Mouse (Mus musculus): ENCODE measurements around the gene Prx. TPM values are rescaled to one million over a fixed set of nuclear protein-coding genes. Genes with fewer than 3 reads are reported as not detected.

Gene Prx
- total and polyA plus RNA-seq, 3 experiments, result 0.17 to 0.41 (median 0.21) TPM

GRCm38 (mm10) chr7:27508648-27509005, 9.5 kb downstream of the Prx start (continued):
- no peak for TF ChIP-seq CHD2 (IDR thresholded peaks at IDR 0.05; ENCODE audit: low read length)
- TF ChIP-seq RAD21 (IDR thresholded peaks at IDR 0.05; ENCODE audit: low read depth, low read length), result peak; percentile 56
- TF ChIP-seq ZC3H11A (IDR thresholded peaks at IDR 0.05; ENCODE audit: low read depth, low read length), result no peak
- no peak for TF ChIP-seq USF1 (IDR thresholded peaks at IDR 0.05; ENCODE audit: low read depth, low read length)
- TF ChIP-seq TBP (conservative IDR thresholded peaks at IDR 0.05; ENCODE audit: low read depth, low read length), result 0 out of 2 replicates have a peak, but pooled peaks have one; percentile 12
- TF ChIP-seq MYC (IDR thresholded peaks at IDR 0.05; ENCODE audit: low read depth, low read length), result no peak
- 0 out of 2 replicates have a peak, but pooled peaks have one; percentile 11 for TF ChIP-seq MAFK (IDR thresholded peaks at IDR 0.05; ENCODE audit: insufficient replicate concordance, low read length)
- TF ChIP-seq GABPA (IDR thresholded peaks at IDR 0.05; ENCODE audit: insufficient replicate concordance, low read depth, low read length), result no peak
- TF ChIP-seq ETS1 (conservative IDR thresholded peaks at IDR 0.05; ENCODE audit: low read depth, low read length), result no peak
- TF ChIP-seq PAX5 (IDR thresholded peaks at IDR 0.05; ENCODE audit: low read length), result no peak
- TF ChIP-seq CHD1 (IDR thresholded peaks at IDR 0.05; ENCODE audit: low read depth, low read length), result no peak
- TF ChIP-seq EP300 (IDR thresholded peaks at IDR 0.05; ENCODE audit: low read length), result no peak
- TF ChIP-seq ZKSCAN1 (IDR thresholded peaks at IDR 0.05; ENCODE audit: borderline replicate concordance, low read depth, low read length), result no peak

GRCm38 (mm10) chr7:27510809-27511208, 11.7 kb downstream of the Prx start:
- in situ Hi-C loops (cut with MboI; ENCODE audit: low pct_ligation_motif_present, low pct_unique_long_range_greater_than_20kb, low sequenced_read_pairs) (no loop called here), dilution Hi-C loops (cut with MboI; ENCODE audit: extremely low pct_ligation_motif_present, extremely low pct_unique_long_range_greater_than_20kb, low sequenced_read_pairs) (no loop called here)
- H3K79me2 ChIP-seq (replicated peaks; ENCODE audit: control insufficient read depth, extremely low read depth, insufficient read depth, poor library complexity, severe bottlenecking), result no peaks in the 10 kb centered on the region
- H3K4me1 ChIP-seq (ENCODE audit: control insufficient read depth in 1 of 2, insufficient read depth in 2 of 2), result peaks cover 4 to 21% of the 10 kb centered on the region in 2 experiments; a peak in 2 of 4 replicates
- H3K27me3 ChIP-seq (replicated peaks), result peaks cover 2% of the 10 kb centered on the region
- no peak overlapping the region for H3K27ac ChIP-seq (ENCODE audit: insufficient read depth, low read depth)
- H3K36me3 ChIP-seq (replicated peaks in 1 of 2; ENCODE audit: control insufficient read depth in 1 of 2, insufficient read depth in 1 of 2, low read length in 1 of 2), result no peaks in the 10 kb centered on the region
- no peaks in the 10 kb centered on the region for H3K9me3 ChIP-seq (replicated peaks; ENCODE audit: low read length)
- no peak overlapping the region for H3K4me2 ChIP-seq (ENCODE audit: insufficient read depth, low read depth, poor library complexity, severe bottlenecking)
- TF ChIP-seq PAX5 (IDR thresholded peaks at IDR 0.05; ENCODE audit: low read length), result no peak
- TF ChIP-seq JUND (conservative IDR thresholded peaks at IDR 0.05; ENCODE audit: low read depth, low read length), result no peak
- no peak for TF ChIP-seq TBP (conservative IDR thresholded peaks at IDR 0.05; ENCODE audit: low read depth, low read length)
- TF ChIP-seq CTCF (conservative IDR thresholded peaks at IDR 0.05 in 1 of 2, IDR thresholded peaks at IDR 0.05 in 1 of 2; ENCODE audit: low read depth in 2 of 2, low read length in 2 of 2), result no peak
- TF ChIP-seq EP300 (IDR thresholded peaks at IDR 0.05; ENCODE audit: low read length), result no peak
- TF ChIP-seq USF2 (conservative IDR thresholded peaks at IDR 0.05; ENCODE audit: low read depth, low read length), result no peak
- no peak for TF ChIP-seq GABPA (IDR thresholded peaks at IDR 0.05; ENCODE audit: insufficient replicate concordance, low read depth, low read length)
- no peak for TF ChIP-seq SIN3A (IDR thresholded peaks at IDR 0.05; ENCODE audit: low read length)
- no peak for TF ChIP-seq ETS1 (conservative IDR thresholded peaks at IDR 0.05; ENCODE audit: low read depth, low read length)
- no peak for TF ChIP-seq MAFK (IDR thresholded peaks at IDR 0.05; ENCODE audit: insufficient replicate concordance, low read length)
- no peak for DNase-seq (ENCODE audit: extremely low read depth)
- no peak overlapping the region for H3K9ac ChIP-seq (ENCODE audit: insufficient read depth, low read depth)
- H3K4me3 ChIP-seq (replicated peaks in 1 of 3; ENCODE audit: low read depth in 2 of 3, low read length in 2 of 3, poor library complexity in 1 of 3), result no peak overlapping the region

DNA sequence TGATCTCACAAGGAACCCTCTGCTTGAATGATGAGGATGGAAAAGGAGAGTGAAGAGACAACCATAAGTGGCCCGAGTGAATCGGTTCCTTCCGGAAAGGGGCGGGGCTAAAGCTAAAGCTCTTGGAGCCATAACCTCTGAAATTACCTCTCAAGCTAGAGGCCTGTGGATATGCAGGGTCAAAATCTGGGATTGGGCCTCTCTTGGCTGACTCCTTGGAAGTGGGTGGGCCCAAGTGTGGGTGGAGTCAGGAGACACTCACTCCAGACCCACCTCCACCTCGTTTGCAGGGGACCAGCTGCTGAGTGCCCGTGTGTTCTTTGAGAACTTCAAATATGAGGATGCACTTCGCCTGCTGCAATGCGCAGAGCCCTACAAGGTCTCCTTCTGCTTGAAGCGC, 15.8 kb downstream of the Prx start:
- H3K27me3 ChIP-seq (replicated peaks), result peaks cover 22% of the 10 kb centered on the region
- H3K9ac ChIP-seq (ENCODE audit: insufficient read depth, low read depth), result no peak overlapping the region
- H3K9me3 ChIP-seq (replicated peaks; ENCODE audit: low read length), result peaks cover 9% of the 10 kb centered on the region
- no peaks in the 10 kb centered on the region for H3K36me3 ChIP-seq (replicated peaks in 1 of 2; ENCODE audit: control insufficient read depth in 1 of 2, insufficient read depth in 1 of 2, low read length in 1 of 2)
- H3K4me2 ChIP-seq (ENCODE audit: insufficient read depth, low read depth, poor library complexity, severe bottlenecking), result no peak overlapping the region
- H3K79me2 ChIP-seq (replicated peaks; ENCODE audit: control insufficient read depth, extremely low read depth, insufficient read depth, poor library complexity, severe bottlenecking), result no peaks in the 10 kb centered on the region
- in situ Hi-C loops (cut with MboI; ENCODE audit: low pct_ligation_motif_present, low pct_unique_long_range_greater_than_20kb, low sequenced_read_pairs), result no loop called here
- no peaks in the 10 kb centered on the region for H3K4me1 ChIP-seq (ENCODE audit: control insufficient read depth in 1 of 2, insufficient read depth in 2 of 2)
- H3K27ac ChIP-seq (ENCODE audit: insufficient read depth, low read depth), result no peak overlapping the region
- DNase-seq (ENCODE audit: extremely low read depth), result no peak
- dilution Hi-C loops (cut with MboI; ENCODE audit: extremely low pct_ligation_motif_present, extremely low pct_unique_long_range_greater_than_20kb, low sequenced_read_pairs), result no loop called here
- no peak for TF ChIP-seq SIN3A (IDR thresholded peaks at IDR 0.05; ENCODE audit: low read length)
- TF ChIP-seq ZMIZ1 (IDR thresholded peaks at IDR 0.05; ENCODE audit: low read depth, low read length), result no peak
- TF ChIP-seq ZNF384 (IDR thresholded peaks at IDR 0.05; ENCODE audit: low read depth, low read length), result no peak
- TF ChIP-seq MAZ (IDR thresholded peaks at IDR 0.05; ENCODE audit: low read depth, low read length), result no peak
- TF ChIP-seq MEF2A (IDR thresholded peaks at IDR 0.05; ENCODE audit: borderline replicate concordance, low read depth, low read length), result no peak
- TF ChIP-seq TBP (conservative IDR thresholded peaks at IDR 0.05; ENCODE audit: low read depth, low read length), result no peak
- no peak for TF ChIP-seq JUN (IDR thresholded peaks at IDR 0.05; ENCODE audit: insufficient read depth, low read depth, low read length)
- TF ChIP-seq HCFC1 (IDR thresholded peaks at IDR 0.05; ENCODE audit: low read depth, low read length), result no peak
- TF ChIP-seq GABPA (IDR thresholded peaks at IDR 0.05; ENCODE audit: insufficient replicate concordance, low read depth, low read length), result no peak
- no peak for TF ChIP-seq RCOR1 (conservative IDR thresholded peaks at IDR 0.05; ENCODE audit: low read depth, low read length)
- TF ChIP-seq IRF4 (IDR thresholded peaks at IDR 0.05; ENCODE audit: low read depth, low read length), result no peak
- no peak for TF ChIP-seq USF1 (IDR thresholded peaks at IDR 0.05; ENCODE audit: low read depth, low read length)
- TF ChIP-seq MYC (IDR thresholded peaks at IDR 0.05; ENCODE audit: low read depth, low read length), result no peak
- no peak for TF ChIP-seq E2F4 (IDR thresholded peaks at IDR 0.05; ENCODE audit: insufficient replicate concordance, low read depth, low read length)
- H3K4me3 ChIP-seq (replicated peaks in 1 of 3; ENCODE audit: low read depth in 2 of 3, low read length in 2 of 3, poor library complexity in 1 of 3), result no peak overlapping the region
